ENCODE assay signal across 14 mouse cellular contexts in the genomic region with DNA sequence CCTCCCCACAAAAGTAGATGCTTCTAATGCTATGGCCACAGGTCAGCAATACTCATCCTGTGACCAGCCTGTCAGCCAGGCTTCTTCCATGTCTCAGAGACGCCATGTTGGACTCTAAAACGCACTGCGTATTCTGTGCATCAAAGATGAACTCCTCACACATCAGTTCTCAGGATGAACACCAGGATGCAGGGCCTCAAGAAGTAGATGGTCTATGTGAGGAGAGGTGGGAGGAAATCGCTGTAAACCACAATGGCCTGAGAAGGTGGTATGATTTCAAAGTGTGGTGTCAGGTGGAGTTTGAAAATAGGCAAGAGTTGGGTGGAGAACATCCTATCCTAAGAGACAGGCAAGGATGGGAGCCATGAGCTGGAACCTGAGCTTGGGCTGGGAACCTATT. TPM values are rescaled to one million over a fixed set of nuclear protein-coding genes. Genes with fewer than 3 reads are reported as not detected.
DNase-seq lines count a peak whose midpoint lies in the region; ATAC-seq lines count a peak whose summit lies in the region.
"Had no signal": no experiment of that assay in that cellular context is flagged by ENCODE, and none has a peak within 500 bp of the region (broad histone marks: within the 10 kb centered on the region; RNA-seq: fewer than 3 reads in every experiment).

No protein-coding gene starts in this region.

- H3K9ac ChIP-seq in hindbrain, embryonic 16.5 days (ENCODE audit: low read depth, low read length) = no peak overlapping the region
- H3K9ac ChIP-seq in neural tube, embryonic 12.5 days = no peak overlapping the region
- H3K9ac ChIP-seq in embryonic facial prominence, embryonic 12.5 days = no peak overlapping the region
- no peak overlapping the region for H3K9ac ChIP-seq in liver, embryonic 15.5 days

- H3K4me2 ChIP-seq in hindbrain, embryonic 16.5 days (ENCODE audit: low read length) = no peak overlapping the region
- H3K4me2 ChIP-seq in neural tube, embryonic 12.5 days (replicated peaks) = peak overlapping the region; percentile 89; the same call in 1 of the 2 replicates
- no peak overlapping the region for H3K4me2 ChIP-seq in embryonic facial prominence, embryonic 12.5 days (replicated peaks)
- peak overlapping the region; percentile 98; the same call in 1 of the 2 replicates for H3K4me2 ChIP-seq in liver, embryonic 15.5 days

- H3K9me3 ChIP-seq in hindbrain, embryonic 10.5 days = no peaks in the 10 kb centered on the region
- H3K9me3 ChIP-seq in hindbrain, embryonic 16.5 days (ENCODE audit: control insufficient read depth, low read length) = no peaks in the 10 kb centered on the region
- H3K9me3 ChIP-seq in neural tube, embryonic 12.5 days = no peaks in the 10 kb centered on the region
- no peaks in the 10 kb centered on the region for H3K9me3 ChIP-seq in embryonic facial prominence, embryonic 12.5 days
- H3K9me3 ChIP-seq in liver, embryonic 15.5 days (replicated peaks) = no peaks in the 10 kb centered on the region
- H3K9me3 ChIP-seq: heart, embryonic 12.5 days; limb, embryonic 12.5 days had no signal

- H3K36me3 ChIP-seq in hindbrain, embryonic 10.5 days = no peaks in the 10 kb centered on the region
- no peaks in the 10 kb centered on the region for H3K36me3 ChIP-seq in hindbrain, embryonic 16.5 days (ENCODE audit: control insufficient read depth, insufficient read depth, low read length)
- no peaks in the 10 kb centered on the region for H3K36me3 ChIP-seq in neural tube, embryonic 12.5 days
- H3K36me3 ChIP-seq in embryonic facial prominence, embryonic 12.5 days = no peaks in the 10 kb centered on the region
- H3K36me3 ChIP-seq in liver, embryonic 15.5 days (replicated peaks) = no peaks in the 10 kb centered on the region
- H3K36me3 ChIP-seq: heart, embryonic 12.5 days; limb, embryonic 12.5 days had no signal

- H3K4me3 ChIP-seq in hindbrain, embryonic 10.5 days = no peak overlapping the region
- no peak overlapping the region for H3K4me3 ChIP-seq in hindbrain, embryonic 16.5 days (ENCODE audit: low read length)
- H3K4me3 ChIP-seq in neural tube, embryonic 12.5 days = no peak overlapping the region
- H3K4me3 ChIP-seq in embryonic facial prominence, embryonic 12.5 days = no peak overlapping the region
- no peak overlapping the region for H3K4me3 ChIP-seq in liver, embryonic 15.5 days (replicated peaks)

- no peak for DNase-seq in hindbrain, embryonic 10.5 days (ENCODE audit: low spot score)
- no peak for DNase-seq in neural tube, embryonic 10.5 days (ENCODE audit: extremely low spot score, low spot score)
- no peak for DNase-seq in kidney, adult 11 months
- DNase-seq: cerebellum, adult 9-11 months; gastrocnemius, postnatal 10 days; right cerebral cortex, postnatal 25 days had no signal

- peaks cover 3% of the 10 kb centered on the region; the same call in 1 of the 2 replicates for H3K27me3 ChIP-seq in hindbrain, embryonic 10.5 days (ENCODE audit: insufficient read depth, poor library complexity, severe bottlenecking)
- 0 out of 2 replicates have a peak, but pooled peaks cover 2% of the 10 kb centered on the region for H3K27me3 ChIP-seq in hindbrain, embryonic 16.5 days (replicated peaks; ENCODE audit: control insufficient read depth, insufficient read depth, low read length)
- no peaks in the 10 kb centered on the region for H3K27me3 ChIP-seq in neural tube, embryonic 12.5 days (replicated peaks)
- H3K27me3 ChIP-seq in embryonic facial prominence, embryonic 12.5 days = no peaks in the 10 kb centered on the region
- peaks cover 15% of the 10 kb centered on the region for H3K27me3 ChIP-seq in liver, embryonic 15.5 days
- H3K27me3 ChIP-seq: heart, embryonic 12.5 days; limb, embryonic 12.5 days had no signal

- H3K27ac ChIP-seq in hindbrain, embryonic 10.5 days = peak overlapping the region; percentile 97; the same call in 1 of the 2 replicates
- no peak overlapping the region for H3K27ac ChIP-seq in hindbrain, embryonic 16.5 days (ENCODE audit: low read depth, low read length)
- H3K27ac ChIP-seq in neural tube, embryonic 12.5 days = no peak overlapping the region
- 0 out of 2 replicates have a peak overlapping the region, but pooled peaks have one; percentile 85 for H3K27ac ChIP-seq in embryonic facial prominence, embryonic 12.5 days
- no peak overlapping the region for H3K27ac ChIP-seq in liver, embryonic 15.5 days (replicated peaks)

- H3K4me1 ChIP-seq in hindbrain, embryonic 10.5 days (replicated peaks) = peaks cover 36% of the 10 kb centered on the region
- peaks cover 9% of the 10 kb centered on the region for H3K4me1 ChIP-seq in hindbrain, embryonic 16.5 days (ENCODE audit: control insufficient read depth, insufficient read depth, low read depth, low read length)
- H3K4me1 ChIP-seq in neural tube, embryonic 12.5 days = peaks cover 11% of the 10 kb centered on the region
- H3K4me1 ChIP-seq in embryonic facial prominence, embryonic 12.5 days = peaks cover 9% of the 10 kb centered on the region
- H3K4me1 ChIP-seq in liver, embryonic 15.5 days (replicated peaks) = peaks cover 44% of the 10 kb centered on the region

- 91% methylated on average over 4 of the region's 4 CpGs for WGBS in hindbrain, embryonic 10.5 days
- WGBS in hindbrain, embryonic 16.5 days = 98% methylated on average over 4 of the region's 4 CpGs
- 93% methylated on average over 4 of the region's 4 CpGs for WGBS in neural tube, embryonic 12.5 days
- WGBS in embryonic facial prominence, embryonic 12.5 days = 90% methylated on average over 4 of the region's 4 CpGs
- WGBS in liver, embryonic 15.5 days (ENCODE audit: insufficient replicate concordance) = 78% methylated on average over 4 of the region's 4 CpGs

- ATAC-seq in hindbrain, embryonic 16.5 days = no peak
- ATAC-seq in neural tube, embryonic 12.5 days (ENCODE audit: low FRiP score, low read depth) = no peak
- ATAC-seq in embryonic facial prominence, embryonic 12.5 days (ENCODE audit: insufficient number of reproducible peaks, insufficient read depth, low FRiP score, low TSS enrichment) = no peak
- no peak for ATAC-seq in liver, embryonic 15.5 days (ENCODE audit: insufficient read depth)
- ATAC-seq in megakaryocyte progenitor cell, adult 5-6 weeks (replicated peaks; ENCODE audit: poor library complexity) = no peak
- ATAC-seq: lung, postnatal 0 days had no signal

RNA-seq across cellular contexts. Expression of gene Iqgap2, which starts 1.4 kb away (rescaled TPM):
- 10.5 and 12.1 TPM in 2 replicates for polyA plus RNA-seq in hindbrain, embryonic 10.5 days (2016; fragmentation: Nextera tagmentation; extraction: Ambion mirVana)
- polyA plus RNA-seq in hindbrain, embryonic 16.5 days (2015; fragmentation: Nextera tagmentation; extraction: Ambion mirVana) = 3.5 and 3.8 TPM in 2 replicates
- polyA plus RNA-seq in neural tube, embryonic 12.5 days (2016; fragmentation: Nextera tagmentation; extraction: Ambion mirVana) = 9.5 TPM in 2 replicates
- polyA plus RNA-seq in embryonic facial prominence, embryonic 12.5 days (2016; fragmentation: Nextera tagmentation; extraction: Ambion mirVana) = 13.9 and 16.6 TPM in 2 replicates
- 16.0 and 18.7 TPM in 2 replicates for polyA plus RNA-seq in liver, embryonic 15.5 days (2015; fragmentation: Nextera tagmentation; extraction: Ambion mirVana)
- 95.0 and 97.5 TPM in 2 replicates for total RNA-seq in megakaryocyte progenitor cell, adult 5-6 weeks (2015)
- total RNA-seq in megakaryocyte progenitor cell, adult 5-6 weeks (2017) = 128 and 149 TPM in 2 replicates

Comparison
In these comparisons a context has a peak if more than half of its experiments do, and no peak if none do; other contexts are left out.
1. H3K27ac ChIP-seq: peak in hindbrain, embryonic 10.5 days (single experiment) and embryonic facial prominence, embryonic 12.5 days (single experiment); none in hindbrain, embryonic 16.5 days (single experiment), neural tube, embryonic 12.5 days (single experiment) and liver, embryonic 15.5 days (single experiment).
2. H3K4me2 ChIP-seq: peak in neural tube, embryonic 12.5 days (single experiment) and liver, embryonic 15.5 days (single experiment); none in hindbrain, embryonic 16.5 days (single experiment) and embryonic facial prominence, embryonic 12.5 days (single experiment).